Mouse (Mus musculus): Measurements from ENCODE around the gene Gm28269. TPM values are rescaled to one million over a fixed set of nuclear protein-coding genes. Genes with fewer than 3 reads are reported as not detected.

Gene Gm28269
- polyA plus RNA-seq (2017; shearing (Covaris generic)): not detected

DNA sequence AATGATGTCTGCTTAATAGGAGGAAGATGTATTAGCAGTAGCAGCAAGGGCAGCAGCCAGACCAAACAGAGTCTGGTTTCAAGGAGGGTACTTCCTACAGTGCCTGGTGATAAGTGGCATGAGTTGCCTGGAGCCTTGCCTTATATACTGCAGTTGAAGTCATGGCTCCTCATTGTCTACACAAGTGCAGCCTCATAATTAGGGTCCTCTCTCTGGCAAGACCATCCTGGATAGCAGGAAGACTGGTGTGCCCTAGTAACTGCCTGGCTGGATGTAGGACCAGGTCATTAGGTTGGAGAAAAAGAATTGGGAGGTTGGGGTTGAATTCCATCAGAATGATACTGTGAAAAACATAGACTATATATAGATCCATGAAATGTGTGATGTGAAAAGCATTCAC lies at the start of gene Gm28269:
Gene Gm28269, minus strand, starts transcription at position 101 of the 400 bp plus-strand sequence.

DNA sequence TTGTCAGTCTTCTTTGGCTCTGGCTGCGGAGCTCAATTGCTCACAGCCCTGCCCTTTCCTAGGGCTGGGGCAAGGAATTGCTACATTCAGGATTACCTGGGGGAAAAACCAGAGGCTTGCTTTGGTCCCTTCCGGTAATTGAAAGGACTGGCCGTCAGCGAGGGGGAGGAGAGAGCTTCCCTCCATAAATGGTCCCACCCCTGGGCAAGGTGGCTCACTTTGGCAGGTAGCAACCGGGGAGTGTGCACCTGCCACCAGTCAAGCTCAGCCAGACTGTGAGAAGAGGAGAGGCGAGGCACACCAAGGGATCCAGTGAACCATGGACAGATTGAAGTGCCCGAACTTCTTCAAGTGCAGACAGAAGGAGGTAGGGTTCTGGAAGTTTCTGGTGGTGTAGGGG lies 30.1 kb downstream of the Gm28269 start, which contains the start of gene Slc6a14:
Gene Slc6a14, plus strand, starts transcription at position 68 of the 400 bp plus-strand sequence.

Other genes starting within 250 kb of the Gm28269 start
- not detected for gene Slc6a14, start 30.2 kb downstream of the Gm28269 start, polyA plus RNA-seq (2017; shearing (Covaris generic))

Measured in effector memory CD4-positive, alpha-beta T cell, adult 7 months (primary cell).